Mouse (Mus musculus) CH12.LX (cell line): ENCODE measurements around the gene Cadm1.

Experiments used
- CHD1 ChIP-seq: IDR thresholded peaks from 2 replicates; pipeline ENCODE4 v1.6.1; 2012; ENCODE audit warnings: low read depth, low read length, improper control_type of control experiment, inconsistent platforms
- CTCF ChIP-seq, 2 experiments: IDR thresholded peaks in 1 of 2; conservative IDR thresholded peaks in 1 of 2; 2 replicates each; pipeline ENCODE4 v1.5.1; 2011 to 2012; ENCODE audit warnings: low read depth in 2 of 2, low read length in 2 of 2, improper control_type of control experiment in 1 of 2, inconsistent platforms in 1 of 2, mild to moderate bottlenecking in 1 of 2, moderate library complexity in 1 of 2
- EP300 ChIP-seq: IDR thresholded peaks from 2 replicates; pipeline ENCODE4 v1.6.1; 2011; ENCODE audit warnings: low read length, improper control_type of control experiment
- GABPA ChIP-seq: IDR thresholded peaks from 2 replicates; pipeline ENCODE4 v1.6.1; 2012; ENCODE audit warnings: low read depth, low read length, improper control_type of control experiment, inconsistent platforms; ENCODE audit not compliant: insufficient replicate concordance
- HCFC1 ChIP-seq: IDR thresholded peaks from 2 replicates; pipeline ENCODE4 v1.6.1; 2012; ENCODE audit warnings: low read depth, mild to moderate bottlenecking, inconsistent platforms, low read length, improper control_type of control experiment
- JUN ChIP-seq: IDR thresholded peaks from 2 replicates; pipeline ENCODE4 v1.6.1; 2011; ENCODE audit warnings: low read depth, mild to moderate bottlenecking, low read length, improper control_type of control experiment, moderate library complexity; ENCODE audit not compliant: insufficient read depth
- JUND ChIP-seq: conservative IDR thresholded peaks from 2 replicates; pipeline ENCODE4 v1.6.1; 2011; ENCODE audit warnings: low read depth, low read length, improper control_type of control experiment
- MEF2A ChIP-seq: IDR thresholded peaks from 2 replicates; pipeline ENCODE4 v1.6.1; 2014; ENCODE audit warnings: low read depth, mild to moderate bottlenecking, inconsistent platforms, low read length, improper control_type of control experiment, borderline replicate concordance
- POLR2A ChIP-seq: IDR thresholded peaks from 2 replicates; pipeline ENCODE4 v1.6.1; 2011; ENCODE audit warnings: low read depth, mild to moderate bottlenecking, improper control_type of control experiment, low read length
- RAD21 ChIP-seq: IDR thresholded peaks from 2 replicates; pipeline ENCODE4 v1.6.1; 2011; ENCODE audit warnings: low read depth, mild to moderate bottlenecking, low read length, improper control_type of control experiment, moderate library complexity
- RCOR1 ChIP-seq: conservative IDR thresholded peaks from 2 replicates; pipeline ENCODE4 v1.6.1; 2012; ENCODE audit warnings: low read depth, mild to moderate bottlenecking, inconsistent platforms, low read length, improper control_type of control experiment
- USF1 ChIP-seq: IDR thresholded peaks from 2 replicates; pipeline ENCODE4 v1.6.1; 2014; ENCODE audit warnings: low read depth, mild to moderate bottlenecking, inconsistent platforms, low read length, improper control_type of control experiment
- ZKSCAN1 ChIP-seq: IDR thresholded peaks from 2 replicates; pipeline ENCODE4 v1.6.1; 2012; ENCODE audit warnings: low read depth, inconsistent platforms, low read length, improper control_type of control experiment, borderline replicate concordance
- ZMIZ1 ChIP-seq: IDR thresholded peaks from 2 replicates; pipeline ENCODE4 v1.6.1; 2012; ENCODE audit warnings: low read depth, mild to moderate bottlenecking, inconsistent platforms, low read length, improper control_type of control experiment

- TF ChIP-seq CTCF (conservative IDR thresholded peaks at IDR 0.05 in 1 of 2, IDR thresholded peaks at IDR 0.05 in 1 of 2; ENCODE audit: low read depth in 2 of 2, low read length in 2 of 2) (no peak), GABPA (no peak), USF1 (no peak), HCFC1 (no peak), EP300 (no peak), JUND (no peak), MEF2A (no peak), ZMIZ1 (no peak), POLR2A (no peak), RCOR1 (no peak), CHD1 (no peak), RAD21 (no peak), ZKSCAN1 (no peak), JUN (no peak)
These were observed 295.7 kb downstream of the Cadm1 start for GRCm38 (mm10) chr9:47825668-47826067.
